Mouse (Mus musculus) cortical plate, adult 2 months (tissue): ENCODE data around the gene Zscan10. TPM values are rescaled to one million over a fixed set of nuclear protein-coding genes. Genes with fewer than 3 reads are reported as not detected.
A peak's percentile ranks its signal among the peaks of the same experiment; 100 is the strongest.

Source experiments
- H3K27ac ChIP-seq: fragments of 200-500 bp; 2 replicates; pipeline ENCODE4 v1.5.1; 2012; ENCODE audit warnings: low read length, control low read depth, inconsistent platforms; ENCODE audit not compliant: insufficient read depth
- H3K4me1 ChIP-seq: fragments of 200-500 bp; 2 replicates; pipeline ENCODE4 v1.6.1; 2011; ENCODE audit warnings: low read length; ENCODE audit not compliant: control insufficient read depth, insufficient read depth
- H3K4me3 ChIP-seq: fragments of 200-500 bp; 2 replicates; pipeline ENCODE4 v1.5.1; 2011; ENCODE audit warnings: mild to moderate bottlenecking, low read length, control low read depth; ENCODE audit not compliant: insufficient read depth
- CTCF ChIP-seq: fragments of 200-500 bp; IDR thresholded peaks from 2 replicates; pipeline ENCODE4 v1.5.1; 2011; ENCODE audit warnings: mild to moderate bottlenecking, control low read depth, low read length; ENCODE audit not compliant: insufficient read depth; ENCODE audit errors: extremely low read depth
- POLR2A ChIP-seq: fragments of 200-500 bp; IDR thresholded peaks from 2 replicates; pipeline ENCODE4 v1.6.1; 2011; ENCODE audit warnings: mild to moderate bottlenecking, low read length, control low read depth; ENCODE audit not compliant: insufficient read depth; ENCODE audit errors: extremely low read depth
- polyA plus RNA-seq: library from polyadenylated mRNA; depleted of rRNA; stranded (reverse); fragments of >200 nt; gene quantifications from 2 replicates; pipeline ENCODE4 v1.2.3, GENCODE M21; 2012; rRNA removed

The Zscan10 gene
- polyA plus RNA-seq, 1 experiment = not detected

- TF ChIP-seq POLR2A (no peak), CTCF (0 out of 2 replicates have a peak, but pooled peaks have one; percentile 21)
- no peak within 1 kb of the TSS for H3K27ac ChIP-seq
- H3K4me3 ChIP-seq = no peak within 1 kb of the TSS
- H3K4me1 ChIP-seq = no peaks in the 10 kb centered on the region
Observed at GRCm38 (mm10) chr17:23660117-23660875, 59.6 kb downstream of the Zscan10 start, which contains the start of gene Bicdl2. Gene Bicdl2 (plus strand): TSS chr17:23660506.

Other genes with a start within 250 kb of the Zscan10 start
- gene Vmn2r116, start 216.3 kb upstream of the Zscan10 start, polyA plus RNA-seq = not detected in 2 replicates
- not detected in 2 replicates for gene Vmn2r117, start 121.2 kb upstream of the Zscan10 start, polyA plus RNA-seq
- 7.9 and 8.7 TPM in 2 replicates for gene Zfp213, start 36.6 kb upstream of the Zscan10 start, polyA plus RNA-seq
- 27.2 and 28.5 TPM in 2 replicates for gene Zfp13, start 1.4 kb upstream of the Zscan10 start, polyA plus RNA-seq
- gene Mmp25, start 44.4 kb downstream of the Zscan10 start, polyA plus RNA-seq = 0.23 and 0.28 TPM in 2 replicates
- 0.10 TPM in 1 of 2 replicates, not detected in the other for gene Bicdl2, start 59.6 kb downstream of the Zscan10 start, polyA plus RNA-seq
- 137 and 139 TPM in 2 replicates for gene Hcfc1r1, start 72.7 kb downstream of the Zscan10 start, polyA plus RNA-seq
- gene Thoc6, start 73.0 kb downstream of the Zscan10 start, polyA plus RNA-seq = 8.5 and 8.8 TPM in 2 replicates
- gene Tnfrsf12a, start 76.6 kb downstream of the Zscan10 start, polyA plus RNA-seq = 2.7 and 4.2 TPM in 2 replicates
- 0.09 TPM in 1 of 2 replicates, not detected in the other for gene Cldn6, start 78.4 kb downstream of the Zscan10 start, polyA plus RNA-seq
- gene Cldn9, start 83.2 kb downstream of the Zscan10 start, polyA plus RNA-seq = 0.13 and 0.21 TPM in 2 replicates
- gene 1520401A03Rik, start 121.9 kb downstream of the Zscan10 start, polyA plus RNA-seq = 0.21 TPM in 2 replicates
- 10.3 and 10.6 TPM in 2 replicates for gene Pkmyt1, start 125.5 kb downstream of the Zscan10 start, polyA plus RNA-seq
- 61.8 and 65.7 TPM in 2 replicates for gene Paqr4, start 140.0 kb downstream of the Zscan10 start, polyA plus RNA-seq
- 0.85 and 0.96 TPM in 2 replicates for gene Kremen2, start 145.0 kb downstream of the Zscan10 start, polyA plus RNA-seq
- 257 and 259 TPM in 2 replicates for gene Flywch1, start 170.7 kb downstream of the Zscan10 start, polyA plus RNA-seq
- gene Flywch2, start 185.2 kb downstream of the Zscan10 start, polyA plus RNA-seq = 27.2 and 28.8 TPM in 2 replicates
- 640 and 696 TPM in 2 replicates for gene Srrm2, start 189.7 kb downstream of the Zscan10 start, polyA plus RNA-seq
- 547 and 628 TPM in 2 replicates for gene Elob, start 228.3 kb downstream of the Zscan10 start, polyA plus RNA-seq
- not detected in 2 replicates for gene Prss33, start 235.2 kb downstream of the Zscan10 start, polyA plus RNA-seq
- gene Prss32, start 243.0 kb downstream of the Zscan10 start, polyA plus RNA-seq = not detected in 2 replicates
- 0.23 and 0.29 TPM in 2 replicates for gene Prss41, start 243.3 kb downstream of the Zscan10 start, polyA plus RNA-seq